Mouse (Mus musculus) neutrophil, adult 65 days (primary cell): ENCODE measurements around the gene Zscan4c. TPM values are rescaled to one million over a fixed set of nuclear protein-coding genes. Genes with fewer than 3 reads are reported as not detected.

ENCODE experiments used
- total RNA-seq: library from RNA; stranded (reverse); gene quantifications from 2 replicates; pipeline ENCODE4 v1.2.4, GENCODE M21; 2023

Zscan4c gene
- not detected in 2 replicates for total RNA-seq

DNA sequence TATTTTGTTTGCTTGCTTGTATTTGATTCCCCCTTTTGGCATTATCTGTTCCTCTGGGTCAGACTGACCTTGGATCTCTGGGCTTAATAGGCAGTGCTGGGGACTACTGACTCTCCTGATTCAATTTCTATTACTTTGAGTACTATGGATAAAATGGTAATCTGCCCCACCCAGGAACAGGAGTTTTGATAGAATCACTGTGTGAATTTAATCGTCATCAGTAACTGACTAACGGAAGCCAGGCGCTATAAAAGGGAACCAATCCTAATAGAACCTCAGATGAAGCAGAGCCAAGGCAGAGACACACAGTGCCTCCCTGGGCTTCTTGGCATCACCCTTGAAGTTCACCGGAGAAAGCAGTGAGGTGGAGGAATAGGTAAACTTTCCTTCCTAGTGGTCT is at the start of gene Zscan4c:
Gene Zscan4c (plus strand): TSS at position 301 of the 400 bp plus-strand sequence.

Other genes starting within 250 kb of the Zscan4c start
- gene Zscan4b, start 100.7 kb upstream of the Zscan4c start, total RNA-seq: not detected in 2 replicates
- gene Zscan4-ps1, start 63.9 kb downstream of the Zscan4c start, total RNA-seq: not detected in 2 replicates
- not detected in 2 replicates for gene Zscan4d, start 160.4 kb downstream of the Zscan4c start, total RNA-seq